Mouse (Mus musculus) bone marrow macrophage, adult 2 months (primary cell): ENCODE data around the gene Tll2.

Experiments used
- CTCF ChIP-seq: IDR thresholded peaks from 2 replicates; pipeline ENCODE4 v1.5.1; 2012; ENCODE audit warnings: low read depth, mild to moderate bottlenecking, low read length, moderate library complexity
- POLR2A ChIP-seq: IDR thresholded peaks from 2 replicates; pipeline ENCODE4 v1.6.1; 2012; ENCODE audit warnings: mild to moderate bottlenecking, low read depth, low read length, borderline replicate concordance

- TF ChIP-seq POLR2A (no peak), CTCF (no peak)
Measured at GRCm38 (mm10) chr19:41048187-41048559, 158.5 kb downstream of the Tll2 start.
